Mouse (Mus musculus) brain, embryonic 14.5 days (tissue): ENCODE measurements at regions not wholly inside any gene's neighbourhood (a gene's known extent, or its start where the extent isn't known, plus 50 kb on each side); places are given as distances from the start of the nearest gene placed in this dataset.

Source experiments
- CTCF ChIP-seq: fragments of 200-500 bp; IDR thresholded peaks from 2 replicates; pipeline ENCODE4 v1.5.1; 2012; ENCODE audit warnings: inconsistent platforms, mild to moderate bottlenecking, moderate library complexity, borderline replicate concordance; ENCODE audit not compliant: insufficient read depth, insufficient read length; ENCODE audit errors: extremely low read depth
- POLR2A ChIP-seq: fragments of 200-500 bp; IDR thresholded peaks from 2 replicates; pipeline ENCODE4 v1.6.1; 2012; ENCODE audit warnings: mild to moderate bottlenecking, inconsistent platforms, borderline replicate concordance; ENCODE audit not compliant: poor library complexity, insufficient read depth, insufficient read length, severe bottlenecking; ENCODE audit errors: extremely low read depth

- no peak for TF ChIP-seq CTCF
- TF ChIP-seq POLR2A: no peak
Measured at GRCm38 (mm10) chr3:126534118-126534820, 61.8 kb upstream of the Camk2d start.
